Mouse (Mus musculus): ENCODE results near the gene Atxn7.
"Not testable (repeated sequence)": the region's sequence is repeated elsewhere in the genome, so short reads cannot be mapped to it uniquely, and the experiment has no call there.

The Atxn7 gene

DNA sequence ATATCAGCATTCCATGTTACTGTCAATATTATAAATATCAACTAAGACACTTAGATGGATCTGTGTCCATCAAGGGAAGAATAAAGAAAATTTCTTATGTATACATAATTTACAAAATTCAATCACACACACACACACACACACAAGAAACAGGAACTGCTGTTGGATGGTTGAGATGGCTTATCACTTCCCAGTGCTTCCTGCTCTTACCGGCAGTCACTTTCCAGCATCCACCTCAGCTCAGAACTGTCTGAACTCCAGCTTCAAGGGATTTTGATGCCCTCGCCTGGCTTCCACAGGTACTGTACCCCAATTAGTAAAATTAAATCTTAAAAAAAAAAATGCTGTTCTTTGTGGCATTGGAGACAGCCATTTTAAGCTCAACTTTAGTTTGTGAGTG lies 27.2 kb downstream of the Atxn7 start:
- no peak for DNase-seq

DNA sequence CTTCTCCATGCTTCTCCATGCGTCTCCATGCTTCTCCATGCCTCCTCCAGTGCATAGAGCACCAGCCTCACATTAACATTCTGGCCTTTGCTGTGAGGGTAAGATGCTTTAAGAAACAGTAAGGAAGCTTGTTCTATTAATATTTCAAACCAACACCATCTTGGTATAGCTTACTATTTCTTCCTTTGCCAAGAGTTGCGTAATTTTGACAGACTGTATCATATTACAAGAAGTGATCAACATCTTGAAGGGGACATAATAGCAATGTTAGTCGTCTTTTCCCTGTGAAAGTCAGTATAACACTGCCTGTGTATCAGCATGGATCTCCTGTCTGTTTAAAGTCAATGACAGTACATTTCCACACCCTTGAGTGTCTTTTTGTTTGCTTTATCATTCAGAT lies 29.5 kb downstream of the Atxn7 start:
- DNase-seq, result no peak

DNA sequence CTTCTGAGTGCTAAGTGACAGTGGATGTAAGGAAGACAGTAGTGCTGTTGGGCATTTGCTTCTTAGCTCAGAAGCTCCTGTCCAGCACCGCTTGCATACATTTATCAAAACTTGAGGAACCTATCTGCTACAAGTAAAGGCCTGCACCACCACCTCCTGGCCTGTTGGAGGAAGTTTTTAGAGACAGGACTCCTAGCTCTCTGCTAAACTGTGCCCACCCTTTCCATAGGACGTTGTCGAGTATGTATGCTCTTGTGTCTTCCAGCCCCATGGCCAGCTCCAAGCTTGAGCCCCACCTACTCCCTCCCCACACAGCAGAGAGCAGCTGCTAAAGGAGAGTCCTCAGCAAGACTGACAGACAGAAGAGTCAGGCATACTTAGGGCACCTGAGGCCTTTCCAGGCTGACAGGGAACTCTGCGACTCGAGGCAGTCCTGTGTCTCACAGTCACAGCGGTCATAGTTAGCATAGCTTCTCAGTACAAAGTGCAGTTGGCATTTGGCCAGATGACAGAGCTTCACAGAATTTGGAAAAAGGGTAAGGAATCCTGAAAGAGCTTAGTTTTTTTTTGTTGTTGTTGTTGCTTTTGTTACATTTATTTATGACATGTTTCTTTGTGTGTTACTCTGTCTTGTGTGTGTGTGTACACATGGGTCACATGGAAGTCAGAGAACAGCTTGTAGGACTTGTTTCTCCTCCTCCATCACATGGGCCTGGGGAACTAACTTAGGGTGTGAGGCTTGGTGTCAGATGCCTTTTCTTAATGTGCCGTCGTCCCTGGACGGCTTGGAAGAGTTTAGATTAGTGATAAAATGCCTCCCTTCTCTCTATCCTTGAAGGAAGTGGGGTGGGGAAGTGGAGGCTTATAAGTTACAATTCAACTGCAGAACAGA lies 34.2 kb downstream of the Atxn7 start:
- no peak for DNase-seq

DNA sequence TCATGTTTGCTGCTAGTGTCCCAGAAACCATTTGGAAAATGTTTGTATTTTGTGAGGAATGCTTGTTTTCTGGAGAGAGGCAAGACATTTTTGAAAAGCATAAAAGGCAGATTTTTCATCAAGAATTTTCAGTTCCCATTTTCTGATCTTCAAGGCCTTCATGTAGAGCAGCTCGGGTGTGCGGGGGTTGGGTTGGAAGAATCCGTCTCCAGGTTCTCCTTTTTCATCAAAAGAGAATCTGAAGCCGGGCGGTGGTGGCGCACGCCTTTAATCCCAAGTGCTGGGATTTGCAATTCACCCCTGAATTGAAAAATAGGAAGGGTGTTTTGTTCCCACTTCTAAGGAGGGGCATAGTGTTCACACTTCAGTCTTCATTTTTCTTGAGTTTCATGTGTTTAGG lies 41.5 kb downstream of the Atxn7 start:
- no peak for DNase-seq

DNA sequence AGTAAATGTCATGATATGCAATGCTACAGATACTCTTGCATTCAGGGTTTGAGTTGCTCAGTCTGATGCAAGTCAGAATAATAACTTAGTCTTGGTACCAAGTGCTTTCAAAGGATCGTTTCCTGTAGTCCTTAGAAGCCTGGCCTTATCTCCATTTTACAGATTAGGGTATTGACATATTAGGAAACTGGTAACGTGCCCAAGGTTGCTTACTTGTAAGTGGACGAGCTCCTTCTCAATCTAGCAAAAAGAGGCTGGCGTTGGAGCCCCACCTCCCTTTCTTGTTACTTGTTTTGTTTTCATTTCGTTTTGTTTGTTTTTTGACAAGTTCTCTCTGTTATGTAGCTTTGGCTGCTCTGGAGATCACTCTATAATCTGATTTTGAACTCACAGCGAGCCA lies 48.5 kb downstream of the Atxn7 start:
- DNase-seq, result no peak

DNA sequence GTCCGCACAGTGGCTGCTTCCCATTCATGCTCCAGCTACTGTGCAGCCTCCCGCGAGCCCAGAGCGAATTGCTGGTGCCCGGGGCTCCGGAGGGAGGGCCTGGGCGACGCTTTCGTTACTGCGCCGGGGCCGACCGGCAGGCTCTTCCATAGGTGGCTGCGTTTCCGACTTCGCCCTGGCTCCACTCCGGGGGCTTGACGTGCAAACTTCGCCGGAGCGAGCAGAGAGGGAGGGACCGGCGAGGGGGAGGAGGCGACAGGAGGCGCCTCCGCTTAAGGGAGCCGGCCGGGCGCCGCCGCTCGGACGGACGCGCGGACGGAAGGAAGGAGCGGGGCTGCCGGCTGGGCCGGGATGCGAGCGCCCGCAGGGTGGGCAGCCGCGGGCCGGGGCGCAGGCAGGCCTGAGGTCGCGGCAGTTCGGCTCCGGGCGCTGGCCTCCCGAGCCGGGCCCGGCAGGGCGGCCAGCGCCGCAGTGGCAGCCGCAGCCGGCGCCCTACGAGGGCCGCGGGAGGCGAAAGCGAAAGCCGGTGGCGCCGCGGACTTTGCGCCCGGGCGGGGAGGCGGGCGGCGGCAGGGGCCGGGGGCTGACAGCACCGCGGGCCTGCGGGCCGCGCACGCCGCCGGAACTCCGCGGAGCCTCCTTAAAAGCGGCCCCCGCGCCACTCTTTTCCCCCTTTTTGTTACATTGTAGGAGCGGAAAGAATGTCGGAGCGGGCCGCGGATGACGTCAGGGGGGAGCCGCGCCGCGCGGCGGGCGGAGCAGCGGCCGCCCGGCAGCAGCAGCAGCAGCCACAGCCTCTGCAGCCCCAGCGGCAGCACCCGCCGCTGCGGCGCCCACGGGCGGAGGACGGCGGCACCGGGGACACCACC lies 51.4 kb downstream of the Atxn7 start:
- DNase-seq, result peak; percentile 93

DNA sequence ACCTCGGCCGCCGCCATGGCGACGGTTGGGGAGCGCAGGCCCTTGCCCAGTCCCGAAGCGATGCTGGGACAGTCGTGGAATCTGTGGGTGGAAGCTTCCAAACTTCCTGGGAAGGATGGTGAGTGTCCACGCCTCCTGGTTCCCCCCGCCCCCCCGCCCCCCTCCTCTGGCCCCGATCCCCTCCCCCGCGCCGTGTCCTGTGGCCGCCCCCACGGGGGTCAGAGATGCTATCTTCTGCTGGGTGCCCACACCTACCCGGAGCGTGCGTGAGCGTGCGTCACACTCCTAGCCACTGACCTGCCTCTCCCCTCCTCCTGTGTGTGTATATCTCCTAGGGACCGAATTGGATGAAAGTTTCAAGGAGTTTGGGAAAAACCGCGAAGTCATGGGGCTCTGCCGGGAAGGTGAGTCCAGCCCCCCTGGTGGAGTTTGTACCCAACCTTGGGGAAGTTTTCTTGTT lies 52.0 kb downstream of the Atxn7 start:
- DNase-seq, result peak; percentile 57

DNA sequence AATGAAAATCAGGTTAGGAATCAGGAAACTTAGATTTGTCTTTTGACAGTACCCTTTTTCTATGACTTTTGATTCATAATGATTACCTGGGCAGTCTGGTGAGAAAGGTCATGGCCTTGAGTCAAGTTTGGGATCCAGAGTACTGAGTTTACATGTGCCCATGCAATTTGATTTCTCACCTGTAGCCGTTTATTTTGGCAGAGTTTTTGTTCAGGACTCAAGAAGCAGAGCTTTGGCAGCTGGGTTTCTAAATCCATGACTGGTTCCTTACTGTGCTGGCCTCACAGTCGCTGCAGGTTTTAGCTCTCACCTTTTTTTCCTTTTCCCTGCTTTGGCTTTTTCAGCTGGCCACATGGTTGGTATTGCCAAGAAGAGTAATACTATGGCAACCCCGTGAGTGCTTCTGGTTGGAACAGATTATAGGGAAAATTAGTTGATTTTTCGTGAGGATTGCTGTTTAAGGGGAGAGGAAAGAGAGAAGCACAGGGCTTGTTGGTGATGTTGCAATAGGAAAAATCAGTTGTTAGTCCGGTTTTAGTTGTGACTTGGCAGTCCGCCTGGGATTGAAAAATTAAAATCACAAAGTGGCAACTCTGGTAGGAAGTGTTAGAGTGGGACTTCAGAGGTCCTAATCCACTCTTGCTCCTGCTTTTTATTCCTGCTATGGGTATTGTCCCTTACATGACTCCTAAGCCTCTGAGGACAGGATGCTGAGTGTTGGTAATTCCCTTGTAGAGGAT lies 53.6 kb downstream of the Atxn7 start:
- peak; percentile 53 for DNase-seq

DNA sequence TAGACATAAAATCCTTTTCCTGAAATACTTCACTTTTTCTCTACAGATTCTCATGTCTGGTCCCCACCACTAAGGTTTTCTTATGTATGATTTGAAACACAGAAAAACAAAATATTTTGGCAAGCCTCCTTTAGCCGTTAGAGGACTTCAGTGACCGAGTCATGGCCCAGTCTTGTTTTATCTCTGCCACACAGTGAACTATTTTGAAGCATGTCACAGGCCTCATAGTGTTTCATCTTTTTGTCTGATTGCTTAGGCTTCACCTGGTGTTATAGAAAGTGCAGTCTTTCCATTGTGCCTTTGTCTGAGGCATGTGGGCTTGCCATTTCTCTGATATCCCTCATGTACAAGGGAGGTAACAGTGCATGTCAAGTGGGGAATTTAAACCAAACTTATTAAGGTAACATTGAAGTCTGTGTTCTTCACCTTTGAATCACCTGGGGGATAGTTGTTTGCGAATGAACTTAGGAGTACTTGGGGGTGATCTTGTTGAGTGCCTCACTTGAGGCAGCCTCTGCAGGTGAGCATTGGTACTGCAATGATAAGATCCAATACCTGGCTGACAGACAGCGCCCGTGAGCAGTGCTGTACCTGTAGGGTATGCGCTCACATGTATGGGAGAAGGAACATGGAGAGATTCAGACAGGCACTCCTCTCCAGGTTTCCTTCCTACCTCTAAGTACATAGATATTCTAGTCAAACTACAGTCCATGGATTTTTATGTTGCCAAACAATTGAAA lies 58.1 kb downstream of the Atxn7 start:
- peak; percentile 37 for DNase-seq

DNA sequence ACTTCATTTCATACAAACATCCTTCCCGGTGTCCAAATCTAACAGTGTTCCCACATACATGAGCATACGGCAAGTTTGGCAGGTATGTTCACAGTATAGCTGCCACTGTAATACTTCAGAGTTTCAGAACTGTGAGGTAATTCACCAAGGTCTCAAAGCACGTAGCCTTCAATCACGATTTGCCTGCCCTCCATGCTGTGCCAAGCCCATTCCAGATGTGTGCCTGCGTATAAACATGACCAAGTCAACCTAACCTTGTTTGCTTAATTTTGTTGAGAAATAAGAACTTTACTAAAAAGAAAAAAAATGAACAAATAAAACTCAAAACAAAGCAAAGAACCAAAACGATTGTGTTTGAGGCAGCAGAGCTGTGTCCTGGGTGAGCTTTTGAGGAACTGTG lies 60.0 kb downstream of the Atxn7 start:
- DNase-seq, result no peak

DNA sequence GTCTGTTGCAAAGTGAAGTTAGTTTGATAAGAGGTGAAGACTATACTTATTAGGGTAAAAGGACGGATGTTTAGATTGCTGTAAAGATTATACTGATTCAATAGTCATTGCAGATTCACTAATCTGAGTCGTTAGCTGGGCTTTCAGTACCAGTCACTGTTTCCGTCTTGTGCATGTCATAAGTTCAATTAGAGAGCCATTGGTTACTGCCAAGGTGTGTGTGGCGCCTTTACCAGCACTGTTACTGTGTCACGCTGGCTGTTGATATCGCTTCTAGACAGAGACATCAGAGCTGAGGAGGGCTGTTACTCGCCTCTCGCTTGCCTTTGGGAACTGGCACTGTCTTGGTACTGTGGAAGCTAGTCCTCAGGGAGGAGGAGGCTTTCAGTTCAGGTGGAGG lies 64.6 kb downstream of the Atxn7 start:
- DNase-seq, result no peak

DNA sequence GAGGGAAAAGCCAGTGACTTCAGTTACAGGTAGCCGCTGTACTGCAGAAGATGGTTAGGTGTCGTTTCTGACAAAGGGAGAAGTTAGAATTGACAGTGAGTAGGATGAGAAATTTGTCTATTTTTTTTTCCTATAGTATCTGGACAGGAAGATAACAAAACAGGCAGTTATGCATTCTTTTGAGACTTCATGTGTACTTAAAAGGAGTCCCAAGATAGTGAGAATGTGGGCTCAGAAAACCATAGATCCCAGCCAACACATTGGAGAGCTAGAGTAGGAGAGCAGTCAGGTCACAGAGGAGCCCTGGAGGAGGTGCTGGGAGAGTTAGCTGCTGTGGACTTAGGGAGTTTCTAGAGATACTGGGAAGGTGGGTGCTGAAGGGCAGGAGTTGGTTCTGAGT lies 69.4 kb downstream of the Atxn7 start:
- DNase-seq, result no peak

DNA sequence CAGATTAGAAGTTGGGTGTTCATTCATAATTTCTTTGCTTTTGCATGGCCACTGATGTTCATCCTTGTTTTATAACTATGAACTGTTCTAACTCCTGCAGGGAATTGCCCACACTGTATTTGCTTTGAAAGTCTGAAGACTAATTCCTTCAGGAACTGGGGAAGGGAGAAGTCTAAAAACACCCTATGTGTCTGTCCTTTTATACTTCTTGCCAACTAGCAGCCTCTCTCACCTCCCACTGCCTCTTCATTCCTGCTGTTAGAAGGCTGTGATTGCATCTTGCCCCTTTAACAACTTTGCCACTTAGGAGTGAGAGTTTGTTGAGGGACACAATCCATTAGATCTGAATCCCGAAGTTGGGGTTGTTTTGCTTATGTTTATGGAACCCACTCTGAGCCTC lies 71.6 kb downstream of the Atxn7 start:
- DNase-seq, result no peak

DNA sequence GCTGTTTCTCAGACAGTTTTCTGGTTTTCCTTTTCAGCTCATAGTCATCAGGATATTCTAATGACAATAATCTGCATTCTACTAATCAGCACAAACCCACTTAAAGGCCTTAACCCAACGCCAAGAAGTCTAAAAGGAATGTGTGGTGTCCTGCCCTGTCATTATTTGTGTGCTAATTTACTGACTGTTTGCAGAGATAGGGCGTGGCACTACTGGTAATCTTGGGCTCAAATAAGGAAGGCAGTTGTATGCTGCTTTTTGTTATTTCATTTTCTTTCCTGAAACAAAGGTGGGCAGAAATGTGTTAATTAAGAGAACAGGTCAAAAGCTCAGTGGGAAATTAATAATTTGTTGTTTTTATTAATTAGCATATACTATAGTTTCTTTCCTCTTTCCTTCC lies 75.1 kb downstream of the Atxn7 start:
- no peak for DNase-seq

DNA sequence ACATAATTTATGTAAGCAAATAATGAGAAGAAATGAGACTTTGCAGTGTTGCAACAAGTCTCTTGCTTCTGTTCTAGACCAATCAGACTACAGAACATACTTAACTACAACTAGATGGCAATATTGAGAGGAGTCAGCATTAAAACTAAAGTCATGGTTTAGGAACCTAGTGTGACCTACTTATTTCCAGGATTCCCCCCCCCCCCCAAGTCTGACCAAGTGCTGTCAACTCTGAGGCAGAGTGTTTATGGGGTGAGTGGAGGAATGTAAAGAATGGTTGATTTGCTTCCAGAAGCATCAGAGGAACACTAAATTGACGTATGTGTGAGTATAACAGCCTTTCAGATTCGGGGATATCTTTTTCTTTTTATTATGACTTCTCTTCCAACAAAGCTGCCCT lies 77.0 kb downstream of the Atxn7 start:
- peak; percentile 31 for DNase-seq

DNA sequence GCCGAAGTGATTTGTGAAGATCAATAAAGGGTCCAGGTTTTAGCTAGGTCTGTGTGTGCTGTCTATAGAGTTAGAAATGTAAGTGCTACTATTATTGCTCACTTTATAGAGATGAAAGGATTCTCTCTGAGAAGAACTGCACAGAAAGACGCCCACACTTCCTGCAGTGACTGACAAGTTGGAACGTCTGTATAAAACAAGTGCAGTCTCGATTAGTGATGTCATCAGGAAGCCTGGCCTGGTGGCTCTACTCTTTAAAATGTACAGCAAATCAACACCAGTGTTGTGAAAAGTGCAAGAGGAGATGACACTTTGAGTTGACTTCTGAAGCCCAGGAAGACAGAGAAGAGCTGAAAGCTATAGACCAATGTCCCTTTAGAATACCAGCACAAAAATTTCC lies 81.1 kb downstream of the Atxn7 start:
- no peak for DNase-seq

DNA sequence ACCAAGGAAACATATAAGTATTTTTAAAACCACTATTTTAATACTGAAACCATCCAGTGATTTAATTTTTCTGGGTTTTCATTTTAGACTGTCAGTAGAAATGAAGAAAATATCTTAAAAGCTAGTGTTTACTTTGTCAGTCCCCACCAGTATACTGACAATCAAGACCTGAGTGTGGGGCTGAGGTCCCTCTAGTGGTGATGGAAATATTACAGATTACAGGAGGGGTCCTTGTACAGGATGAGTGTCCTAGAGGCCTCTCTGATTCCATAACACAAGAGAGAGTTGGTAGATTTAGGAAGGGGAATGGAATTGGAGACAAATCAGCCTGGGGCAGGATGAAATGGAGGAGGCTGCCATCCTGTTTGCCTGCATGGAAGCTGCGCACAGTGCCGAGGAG lies 93.1 kb downstream of the Atxn7 start:
- peak; percentile 53 for DNase-seq

DNA sequence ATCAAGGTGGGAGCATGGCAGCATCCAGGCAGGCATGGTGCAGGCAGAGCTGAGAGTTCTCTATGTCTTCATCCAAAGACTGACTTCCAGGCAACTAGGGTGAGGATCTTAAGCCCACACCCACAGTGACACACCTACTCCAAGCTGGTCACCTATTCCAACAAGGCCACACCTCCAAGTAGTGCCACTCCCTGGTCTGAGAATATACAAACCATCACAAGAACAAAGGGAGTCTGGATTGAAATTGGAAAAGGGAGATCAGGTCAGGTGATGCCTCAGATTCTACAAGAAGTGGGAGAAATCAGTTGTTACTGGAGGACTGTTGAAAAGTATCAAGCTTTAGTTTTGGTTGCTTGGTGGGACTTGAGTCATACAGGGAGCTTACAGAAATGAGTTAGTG lies 98.4 kb downstream of the Atxn7 start:
- not testable (repeated sequence) for DNase-seq

DNA sequence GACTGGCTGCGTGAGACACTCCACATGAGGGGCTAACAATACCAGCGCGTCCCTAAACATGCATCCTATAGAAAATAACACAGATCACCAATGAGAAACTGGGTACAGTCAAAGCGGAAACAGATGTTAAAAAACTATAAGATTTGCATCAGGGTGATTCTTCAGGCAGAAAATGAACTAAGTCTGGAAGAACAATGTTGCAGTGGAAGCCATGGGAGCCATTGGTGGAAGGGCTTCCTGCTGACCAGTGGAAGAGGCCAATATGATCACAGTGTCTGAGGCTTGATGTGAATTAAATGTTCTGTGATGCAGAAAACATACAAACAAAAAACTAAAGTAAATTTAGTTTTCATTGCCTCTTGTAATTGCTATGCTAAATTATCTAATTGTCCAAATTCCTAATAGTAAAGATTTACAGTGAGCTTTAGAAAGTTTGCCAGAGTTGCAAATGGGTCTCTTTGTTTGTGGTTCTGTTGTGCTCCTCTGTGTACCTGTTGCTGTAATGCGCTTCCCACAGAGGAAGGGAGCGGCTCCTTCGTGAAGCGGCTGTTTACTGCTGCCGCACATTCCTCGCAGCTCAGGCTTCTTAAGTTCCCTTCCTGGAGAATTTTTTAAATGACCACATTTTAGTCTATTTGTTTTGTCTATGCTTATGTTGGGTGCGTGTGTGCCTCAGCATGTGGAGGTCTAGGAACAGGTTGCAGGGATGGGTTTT lies 101.4 kb downstream of the Atxn7 start:
- no peak for DNase-seq

DNA sequence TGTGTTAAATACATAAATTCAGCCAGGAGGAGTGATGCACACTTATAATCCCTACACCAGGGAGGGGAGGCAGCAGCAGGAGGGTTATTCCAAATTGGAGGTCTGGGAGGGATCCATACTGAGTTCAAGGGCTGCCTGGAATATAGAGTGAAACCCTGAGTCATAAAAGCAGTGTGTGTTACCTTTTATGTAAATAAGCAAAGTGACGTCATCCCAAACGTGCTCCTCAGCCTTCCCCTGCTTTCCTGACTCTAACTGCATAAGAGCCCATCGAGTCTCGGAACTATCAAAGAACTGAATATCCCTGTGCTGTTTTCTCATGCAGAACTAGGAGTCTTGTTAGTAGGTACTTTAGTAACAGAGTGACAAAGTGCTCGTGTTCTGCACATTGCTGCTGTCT lies 102.1 kb downstream of the Atxn7 start:
- no peak for DNase-seq

DNA sequence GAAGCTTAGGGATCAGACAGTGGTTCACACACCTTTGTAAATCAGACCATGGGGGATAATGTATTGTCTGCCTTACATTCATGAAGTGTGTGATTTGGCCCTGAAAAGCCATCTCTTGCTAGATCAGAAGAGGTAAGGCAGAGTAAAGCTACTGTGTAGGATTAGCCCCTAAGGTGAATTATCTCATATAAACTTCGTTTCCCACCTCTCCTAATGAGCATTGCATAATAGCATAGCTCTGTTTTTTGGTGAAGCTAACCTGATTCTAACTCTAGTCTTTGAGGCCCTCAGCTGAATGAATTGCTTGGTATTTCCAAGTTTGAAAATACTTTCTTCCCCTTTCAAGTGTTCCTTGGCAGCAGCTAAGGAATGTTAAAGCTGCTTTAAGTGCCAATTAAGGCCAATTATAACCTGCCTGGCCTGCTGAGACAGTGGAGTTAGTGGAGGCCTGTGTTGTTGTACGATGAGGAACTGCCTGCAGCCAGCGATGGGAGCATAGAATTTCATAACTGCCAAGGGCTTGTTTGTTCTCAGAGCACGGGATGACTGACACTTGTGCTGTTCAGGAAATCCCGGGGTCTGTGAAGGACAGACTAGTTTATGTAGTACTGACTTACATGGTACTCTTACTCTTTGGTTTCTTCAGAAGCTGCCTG lies 103.4 kb downstream of the Atxn7 start:
- DNase-seq, result peak; percentile 51
